Mouse (Mus musculus) olfactory bulb, adult 2 months (tissue): Measurements from ENCODE around the gene 1700009N14Rik. TPM values are rescaled to one million over a fixed set of nuclear protein-coding genes. Genes with fewer than 3 reads are reported as not detected.

Experiments
- H3K27ac ChIP-seq: fragments of 200-500 bp; 2 replicates; pipeline ENCODE4 v1.5.1; 2012; ENCODE audit warnings: low read depth, low read length; ENCODE audit not compliant: insufficient read depth
- H3K4me1 ChIP-seq: fragments of 200-500 bp; 2 replicates; pipeline ENCODE4 v1.6.1; 2012; ENCODE audit warnings: low read length; ENCODE audit not compliant: control insufficient read depth, insufficient read depth
- H3K4me3 ChIP-seq: fragments of 200-500 bp; 2 replicates; pipeline ENCODE4 v1.5.1; 2012; ENCODE audit warnings: mild to moderate bottlenecking, low read depth, low read length, moderate library complexity; ENCODE audit not compliant: insufficient read depth
- CTCF ChIP-seq: fragments of 200-500 bp; IDR thresholded peaks from 2 replicates; pipeline ENCODE4 v1.5.1; 2012; ENCODE audit warnings: low read depth, mild to moderate bottlenecking, low read length, moderate library complexity; ENCODE audit not compliant: insufficient read depth
- POLR2A ChIP-seq: fragments of 200-500 bp; IDR thresholded peaks from 2 replicates; pipeline ENCODE4 v1.6.1; 2012; ENCODE audit warnings: mild to moderate bottlenecking, low read depth, low read length, moderate library complexity; ENCODE audit not compliant: insufficient read depth
- WGBS: fragments of 180-500 bp; shearing (Covaris S2); methylation state at CpG from one replicate; pipeline ENCODE4 v1.1.7; 2018; 5-methylcytosine and 5-hydroxymethylcytosine counted together
- polyA plus RNA-seq: library from polyadenylated mRNA; stranded (reverse); fragments of >200 nt; gene quantifications from 2 replicates; pipeline ENCODE4 v1.2.4, GENCODE M21; 2012; ENCODE audit warnings: low replicate concordance; ENCODE audit not compliant: missing spikeins, insufficient read depth, insufficient read length

The 1700009N14Rik gene
- not detected in 2 replicates for polyA plus RNA-seq

GRCm38 (mm10) chr4:39450069-39450468, at the start of gene 1700009N14Rik:
Gene 1700009N14Rik, plus strand, starts transcription at chr4:39450295.
- TF ChIP-seq CTCF (no peak), POLR2A (no peak)
- Histone ChIP-seq H3K27ac (no peak within 1 kb of the TSS), H3K4me1 (no peaks in the 10 kb centered on the region), H3K4me3 (no peak within 1 kb of the TSS)
- 69% methylated on average over 3 of the region's 3 CpGs for WGBS

- H3K4me1 ChIP-seq: no peaks in the 10 kb centered on the region
- 93% methylated on average over 2 of the region's 2 CpGs for WGBS
- H3K4me3 ChIP-seq: no peak overlapping the region
- TF ChIP-seq POLR2A: no peak
- no peak for TF ChIP-seq CTCF
- no peak overlapping the region for H3K27ac ChIP-seq
Observed at GRCm38 (mm10) chr4:39437870-39438367, 12.2 kb upstream of the 1700009N14Rik start.

GRCm38 (mm10) chr4:39474291-39474690, 24.2 kb downstream of the 1700009N14Rik start:
- no peaks in the 10 kb centered on the region for H3K4me1 ChIP-seq
- H3K4me3 ChIP-seq: no peak overlapping the region
- WGBS: 41% methylated on average over 2 of the region's 2 CpGs
- no peak overlapping the region for H3K27ac ChIP-seq
- no peak for TF ChIP-seq CTCF
- no peak for TF ChIP-seq POLR2A

GRCm38 (mm10) chr4:39486393-39486792, 36.3 kb downstream of the 1700009N14Rik start:
- H3K27ac ChIP-seq: no peak overlapping the region
- no peaks in the 10 kb centered on the region for H3K4me1 ChIP-seq
- H3K4me3 ChIP-seq: no peak overlapping the region
- WGBS: 92% methylated on average over 8 of the region's 8 CpGs
- TF ChIP-seq CTCF: no peak
- no peak for TF ChIP-seq POLR2A

GRCm38 (mm10) chr4:39493596-39493995, 43.5 kb downstream of the 1700009N14Rik start:
- Histone ChIP-seq H3K27ac (no peak overlapping the region), H3K4me1 (no peaks in the 10 kb centered on the region), H3K4me3 (no peak overlapping the region)
- no peak for TF ChIP-seq POLR2A
- TF ChIP-seq CTCF: no peak
- 81% methylated on average over 1 of the region's 1 CpGs for WGBS

GRCm38 (mm10) chr4:39495875-39496274, 45.8 kb downstream of the 1700009N14Rik start:
- no peaks in the 10 kb centered on the region for H3K4me1 ChIP-seq
- no peak for TF ChIP-seq POLR2A
- no peak for TF ChIP-seq CTCF
- H3K4me3 ChIP-seq: no peak overlapping the region
- no peak overlapping the region for H3K27ac ChIP-seq
- WGBS: 67% methylated on average over 1 of the region's 1 CpGs
